Mouse (Mus musculus): ENCODE data around the gene Rapgef1.

- TF ChIP-seq CTCF (IDR thresholded peaks at IDR 0.05; ENCODE audit: insufficient read depth, low read length) (no peak), POLR2A (IDR thresholded peaks at IDR 0.05; ENCODE audit: borderline replicate concordance, extremely low read depth, low read depth, low read length) (no peak)
Observed at GRCm38 (mm10) chr2:29618926-29619483, 515 bp upstream of the Rapgef1 start.
